Mouse (Mus musculus): ENCODE data around the gene Dusp14. TPM values are rescaled to one million over a fixed set of nuclear protein-coding genes. Genes with fewer than 3 reads are reported as not detected.
A peak's percentile ranks its signal among the peaks of the same experiment; 100 is the strongest.

Gene Dusp14
- 6.9 and 7.6 TPM in 2 replicates for polyA plus RNA-seq (2014; fragmentation: Nextera tagmentation; extraction: Ambion mirVana)

DNA sequence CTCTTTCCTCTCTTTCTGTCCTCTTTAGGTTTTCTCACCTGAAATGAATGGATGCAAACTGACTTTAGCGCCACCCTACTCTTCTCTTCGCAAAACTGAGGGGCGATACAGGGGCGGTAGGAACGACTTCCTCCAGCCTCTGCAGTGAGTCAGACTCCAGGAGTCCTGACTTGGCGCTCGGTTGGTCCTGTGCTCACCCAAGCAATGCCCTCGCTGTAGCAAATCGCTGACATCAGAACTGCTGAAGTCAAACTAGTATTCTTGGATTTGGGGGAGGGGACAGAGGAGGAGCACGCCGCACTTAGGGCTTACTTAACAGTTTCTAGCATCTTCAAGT, at the start of gene Dusp14:
TSS of gene Dusp14 (minus strand) at position 228 of the 337 bp plus-strand sequence.
- peak within 1 kb of the TSS; percentile 95 for H3K4me2 ChIP-seq (ENCODE audit: low read depth, low read length)
- H3K9ac ChIP-seq (replicated peaks; ENCODE audit: low read depth, low read length) = peak within 1 kb of the TSS; percentile 63
- peak within 1 kb of the TSS; percentile 62 for H3K4me3 ChIP-seq (ENCODE audit: low read depth, low read length)
- no peaks in the 10 kb centered on the region for H3K9me3 ChIP-seq (ENCODE audit: control insufficient read depth, low read length)
- 18% methylated on average over 11 of the region's 11 CpGs for WGBS
- no peak for ATAC-seq (ENCODE audit: low read depth)
- H3K27me3 ChIP-seq (ENCODE audit: control insufficient read depth, insufficient read depth, low read length) = peaks cover 4% of the 10 kb centered on the region; the same call in 1 of the 2 replicates
- no peaks in the 10 kb centered on the region for H3K36me3 ChIP-seq (ENCODE audit: control insufficient read depth, insufficient read depth, low read length)
- H3K4me1 ChIP-seq (ENCODE audit: control insufficient read depth, insufficient read depth, low read length) = peaks cover 3% of the 10 kb centered on the region; the same call in 1 of the 2 replicates
- no peak within 1 kb of the TSS for H3K27ac ChIP-seq (ENCODE audit: low read depth, low read length)

DNA sequence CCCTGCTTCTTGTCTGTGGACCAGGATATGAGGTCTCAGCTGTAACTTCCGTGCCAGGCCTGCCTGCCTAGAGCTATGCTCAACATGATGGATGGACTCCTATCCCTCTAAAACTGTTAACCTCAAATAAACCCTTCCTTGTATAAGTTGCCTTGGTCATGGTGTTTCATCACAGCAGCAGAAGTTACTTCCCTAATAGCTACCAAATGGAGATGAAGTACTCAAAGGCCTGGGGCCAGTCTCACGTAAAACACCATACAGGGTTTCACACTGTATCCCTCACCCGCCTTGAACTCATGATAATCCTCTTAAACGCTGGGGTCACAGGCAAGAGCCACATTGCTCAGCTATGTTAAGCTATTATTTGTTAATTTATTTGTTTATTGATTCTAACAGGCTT, 48.4 kb upstream of the Dusp14 start:
- 89% methylated on average over 4 of the region's 4 CpGs for WGBS
- no peak overlapping the region for H3K27ac ChIP-seq (ENCODE audit: low read depth, low read length)
- no peaks in the 10 kb centered on the region for H3K4me1 ChIP-seq (ENCODE audit: control insufficient read depth, insufficient read depth, low read length)

DNA sequence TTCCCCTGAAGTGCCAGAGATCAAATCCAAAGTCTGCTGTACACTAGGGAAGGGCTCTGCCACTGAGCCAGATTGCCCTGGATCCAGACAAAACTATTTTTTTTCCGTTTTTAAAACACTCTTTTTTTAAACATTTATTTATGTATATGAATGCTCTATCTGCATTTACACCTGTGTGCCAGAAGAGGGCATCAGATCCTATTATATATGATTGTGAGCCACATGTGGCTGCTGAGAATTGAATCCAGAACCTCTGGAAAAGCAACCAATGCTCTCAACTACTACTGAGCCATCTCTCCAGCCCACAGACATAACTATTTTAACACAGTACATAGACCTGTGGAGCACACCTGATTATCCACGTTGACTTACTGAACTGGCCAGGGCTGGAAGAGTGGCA, 47.2 kb upstream of the Dusp14 start:
- no peaks in the 10 kb centered on the region for H3K9me3 ChIP-seq (ENCODE audit: control insufficient read depth, low read length)
- H3K4me2 ChIP-seq (ENCODE audit: low read depth, low read length) = no peak overlapping the region
- no peak overlapping the region for H3K27ac ChIP-seq (ENCODE audit: low read depth, low read length)
- ATAC-seq (ENCODE audit: low read depth) = no peak
- no peak overlapping the region for H3K4me3 ChIP-seq (ENCODE audit: low read depth, low read length)
- no peaks in the 10 kb centered on the region for H3K27me3 ChIP-seq (ENCODE audit: control insufficient read depth, insufficient read depth, low read length)
- H3K36me3 ChIP-seq (ENCODE audit: control insufficient read depth, insufficient read depth, low read length) = peaks cover 18% of the 10 kb centered on the region
- no peaks in the 10 kb centered on the region for H3K4me1 ChIP-seq (ENCODE audit: control insufficient read depth, insufficient read depth, low read length)
- 68% methylated on average over 2 of the region's 2 CpGs for WGBS
- H3K9ac ChIP-seq (replicated peaks; ENCODE audit: low read depth, low read length) = no peak overlapping the region

More for the DNA sequence above, 48.4 kb upstream of the Dusp14 start:
- H3K4me3 ChIP-seq (ENCODE audit: low read depth, low read length) = no peak overlapping the region
- H3K4me2 ChIP-seq (ENCODE audit: low read depth, low read length) = no peak overlapping the region
- ATAC-seq (ENCODE audit: low read depth) = no peak
- H3K27me3 ChIP-seq (ENCODE audit: control insufficient read depth, insufficient read depth, low read length) = no peaks in the 10 kb centered on the region
- peaks cover 18% of the 10 kb centered on the region for H3K36me3 ChIP-seq (ENCODE audit: control insufficient read depth, insufficient read depth, low read length)
- no peak overlapping the region for H3K9ac ChIP-seq (replicated peaks; ENCODE audit: low read depth, low read length)
- H3K9me3 ChIP-seq (ENCODE audit: control insufficient read depth, low read length) = no peaks in the 10 kb centered on the region

DNA sequence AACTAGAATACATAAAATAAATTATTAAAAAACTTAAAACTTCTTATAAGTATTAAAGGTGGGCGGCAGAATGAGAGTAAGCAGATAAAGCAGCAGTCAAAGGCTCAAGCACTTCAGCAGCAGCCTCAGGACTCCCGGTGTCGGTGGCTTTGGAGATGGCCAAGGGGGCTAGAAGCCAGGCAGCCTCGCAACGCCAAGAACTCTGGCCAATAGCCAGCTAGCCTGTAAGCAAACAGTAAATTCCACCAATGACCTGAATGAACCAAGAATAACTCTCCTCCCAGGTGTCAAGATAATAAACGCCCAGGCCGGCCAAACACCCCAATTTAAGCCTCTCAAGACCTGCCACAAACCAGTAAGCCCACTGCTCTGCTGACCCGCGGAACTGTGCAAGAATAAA, 46.6 kb upstream of the Dusp14 start:
- Histone ChIP-seq H3K4me3 (ENCODE audit: low read depth, low read length) (no peak overlapping the region), H3K27ac (ENCODE audit: low read depth, low read length) (no peak overlapping the region), H3K4me1 (ENCODE audit: control insufficient read depth, insufficient read depth, low read length) (no peaks in the 10 kb centered on the region), H3K9me3 (ENCODE audit: control insufficient read depth, low read length) (no peaks in the 10 kb centered on the region), H3K9ac (replicated peaks; ENCODE audit: low read depth, low read length) (no peak overlapping the region), H3K36me3 (ENCODE audit: control insufficient read depth, insufficient read depth, low read length) (peaks cover 16% of the 10 kb centered on the region), H3K27me3 (ENCODE audit: control insufficient read depth, insufficient read depth, low read length) (no peaks in the 10 kb centered on the region), H3K4me2 (ENCODE audit: low read depth, low read length) (no peak overlapping the region)
- 83% methylated on average over 9 of the region's 9 CpGs for WGBS
- ATAC-seq (ENCODE audit: low read depth) = no peak

DNA sequence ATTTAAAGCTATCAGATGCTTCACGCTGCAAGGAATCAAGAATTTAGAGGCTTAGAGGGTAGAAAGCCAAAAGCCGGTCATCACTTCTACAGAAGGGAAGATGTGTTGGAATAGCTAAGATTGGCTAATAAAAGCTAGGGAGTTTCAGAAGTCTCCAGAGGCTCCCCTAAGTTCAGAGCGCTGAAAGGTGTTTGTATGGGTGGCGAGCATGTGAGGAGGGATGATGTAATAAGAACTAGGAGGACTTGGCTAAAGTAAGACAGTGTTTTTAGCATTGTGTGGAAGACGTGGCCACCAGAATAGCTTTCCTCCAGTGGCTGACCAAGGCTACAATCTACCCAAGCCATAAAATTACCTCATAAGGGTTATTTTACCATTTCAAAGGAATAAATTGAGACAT, 44.6 kb upstream of the Dusp14 start:
- ATAC-seq (ENCODE audit: low read depth) = no peak
- Histone ChIP-seq H3K27ac (ENCODE audit: low read depth, low read length) (no peak overlapping the region), H3K4me3 (ENCODE audit: low read depth, low read length) (no peak overlapping the region), H3K4me1 (ENCODE audit: control insufficient read depth, insufficient read depth, low read length) (no peaks in the 10 kb centered on the region), H3K27me3 (ENCODE audit: control insufficient read depth, insufficient read depth, low read length) (no peaks in the 10 kb centered on the region), H3K9me3 (ENCODE audit: control insufficient read depth, low read length) (no peaks in the 10 kb centered on the region), H3K36me3 (ENCODE audit: control insufficient read depth, insufficient read depth, low read length) (peaks cover 20% of the 10 kb centered on the region), H3K9ac (replicated peaks; ENCODE audit: low read depth, low read length) (no peak overlapping the region), H3K4me2 (ENCODE audit: low read depth, low read length) (no peak overlapping the region)
- WGBS = 93% methylated on average over 5 of the region's 5 CpGs

DNA sequence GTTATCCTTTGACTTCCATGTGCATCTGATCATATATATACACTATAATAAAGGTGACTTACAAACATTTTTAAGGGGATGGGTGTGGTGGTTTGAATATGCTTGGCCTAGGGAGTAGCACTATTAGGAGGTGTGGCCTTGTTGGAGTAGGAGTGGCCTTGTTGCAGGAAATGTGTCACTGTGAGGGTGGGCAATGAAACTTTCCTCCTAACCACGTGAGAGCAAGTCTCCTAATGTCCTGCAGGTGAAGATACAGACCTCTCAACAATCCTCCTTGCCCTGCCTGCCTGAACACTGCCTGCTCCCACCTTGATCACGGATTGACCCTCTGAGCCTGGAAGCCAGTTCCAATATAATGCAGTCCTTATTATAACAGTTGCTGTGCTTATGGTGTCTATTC, 38.1 kb upstream of the Dusp14 start:
- 74% methylated on average over 2 of the region's 2 CpGs for WGBS

DNA sequence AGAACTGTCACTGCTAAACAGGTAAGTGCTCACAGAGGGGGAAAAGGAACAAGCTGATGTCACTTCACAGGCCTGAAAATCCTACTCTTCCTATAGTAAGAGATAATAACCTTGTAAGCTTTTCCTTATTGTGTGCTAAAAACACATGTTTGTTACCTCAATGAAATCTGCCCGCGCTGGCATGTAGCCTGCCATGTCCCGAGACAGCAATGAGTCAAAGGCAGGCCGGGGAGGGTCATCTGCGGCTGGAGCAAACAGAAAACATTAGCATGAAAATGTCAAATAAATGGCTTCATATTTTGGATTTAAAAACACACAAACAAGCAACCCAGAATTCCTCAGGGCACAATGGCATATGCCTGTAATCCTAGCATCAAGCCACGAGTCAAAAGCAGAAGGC, 35.0 kb upstream of the Dusp14 start:
- H3K9ac ChIP-seq (replicated peaks; ENCODE audit: low read depth, low read length) = no peak overlapping the region
- H3K4me3 ChIP-seq (ENCODE audit: low read depth, low read length) = no peak overlapping the region
- ATAC-seq (ENCODE audit: low read depth) = no peak
- WGBS = 91% methylated on average over 6 of the region's 6 CpGs
- H3K4me1 ChIP-seq (ENCODE audit: control insufficient read depth, insufficient read depth, low read length) = no peaks in the 10 kb centered on the region
- H3K36me3 ChIP-seq (ENCODE audit: control insufficient read depth, insufficient read depth, low read length) = peaks cover 41% of the 10 kb centered on the region
- no peak overlapping the region for H3K4me2 ChIP-seq (ENCODE audit: low read depth, low read length)
- no peak overlapping the region for H3K27ac ChIP-seq (ENCODE audit: low read depth, low read length)
- H3K27me3 ChIP-seq (ENCODE audit: control insufficient read depth, insufficient read depth, low read length) = no peaks in the 10 kb centered on the region
- no peaks in the 10 kb centered on the region for H3K9me3 ChIP-seq (ENCODE audit: control insufficient read depth, low read length)

More for the DNA sequence above, 38.1 kb upstream of the Dusp14 start:
- no peak for ATAC-seq (ENCODE audit: low read depth)
- H3K27me3 ChIP-seq (ENCODE audit: control insufficient read depth, insufficient read depth, low read length) = no peaks in the 10 kb centered on the region
- no peak overlapping the region for H3K9ac ChIP-seq (replicated peaks; ENCODE audit: low read depth, low read length)
- H3K36me3 ChIP-seq (ENCODE audit: control insufficient read depth, insufficient read depth, low read length) = peaks cover 51% of the 10 kb centered on the region
- no peak overlapping the region for H3K4me3 ChIP-seq (ENCODE audit: low read depth, low read length)
- H3K4me2 ChIP-seq (ENCODE audit: low read depth, low read length) = no peak overlapping the region
- H3K4me1 ChIP-seq (ENCODE audit: control insufficient read depth, insufficient read depth, low read length) = no peaks in the 10 kb centered on the region
- H3K9me3 ChIP-seq (ENCODE audit: control insufficient read depth, low read length) = no peaks in the 10 kb centered on the region
- no peak overlapping the region for H3K27ac ChIP-seq (ENCODE audit: low read depth, low read length)

DNA sequence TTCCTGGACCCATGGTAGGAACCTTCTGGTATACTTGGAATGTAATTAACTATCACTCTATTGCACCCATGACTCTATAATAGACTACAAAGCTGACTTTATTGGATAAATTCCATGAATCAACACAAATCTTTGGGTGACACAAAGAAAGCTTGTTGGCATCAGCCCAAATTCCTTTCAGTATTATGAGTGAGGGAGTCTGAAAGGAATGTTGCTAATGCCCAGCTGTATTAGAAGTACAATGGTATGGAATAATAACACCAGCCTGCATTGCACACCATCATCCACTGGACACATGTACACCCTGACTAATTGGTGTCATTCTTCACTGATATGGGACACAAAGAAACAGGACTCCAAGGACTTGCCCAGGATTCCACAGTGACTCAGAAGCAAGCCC, 32.1 kb upstream of the Dusp14 start:
- no peaks in the 10 kb centered on the region for H3K4me1 ChIP-seq (ENCODE audit: control insufficient read depth, insufficient read depth, low read length)
- no peaks in the 10 kb centered on the region for H3K9me3 ChIP-seq (ENCODE audit: control insufficient read depth, low read length)
- H3K9ac ChIP-seq (replicated peaks; ENCODE audit: low read depth, low read length) = no peak overlapping the region
- H3K27me3 ChIP-seq (ENCODE audit: control insufficient read depth, insufficient read depth, low read length) = no peaks in the 10 kb centered on the region
- no peak overlapping the region for H3K4me2 ChIP-seq (ENCODE audit: low read depth, low read length)
- H3K36me3 ChIP-seq (ENCODE audit: control insufficient read depth, insufficient read depth, low read length) = peaks cover 36% of the 10 kb centered on the region
- H3K27ac ChIP-seq (ENCODE audit: low read depth, low read length) = no peak overlapping the region
- no peak for ATAC-seq (ENCODE audit: low read depth)
- H3K4me3 ChIP-seq (ENCODE audit: low read depth, low read length) = no peak overlapping the region

DNA sequence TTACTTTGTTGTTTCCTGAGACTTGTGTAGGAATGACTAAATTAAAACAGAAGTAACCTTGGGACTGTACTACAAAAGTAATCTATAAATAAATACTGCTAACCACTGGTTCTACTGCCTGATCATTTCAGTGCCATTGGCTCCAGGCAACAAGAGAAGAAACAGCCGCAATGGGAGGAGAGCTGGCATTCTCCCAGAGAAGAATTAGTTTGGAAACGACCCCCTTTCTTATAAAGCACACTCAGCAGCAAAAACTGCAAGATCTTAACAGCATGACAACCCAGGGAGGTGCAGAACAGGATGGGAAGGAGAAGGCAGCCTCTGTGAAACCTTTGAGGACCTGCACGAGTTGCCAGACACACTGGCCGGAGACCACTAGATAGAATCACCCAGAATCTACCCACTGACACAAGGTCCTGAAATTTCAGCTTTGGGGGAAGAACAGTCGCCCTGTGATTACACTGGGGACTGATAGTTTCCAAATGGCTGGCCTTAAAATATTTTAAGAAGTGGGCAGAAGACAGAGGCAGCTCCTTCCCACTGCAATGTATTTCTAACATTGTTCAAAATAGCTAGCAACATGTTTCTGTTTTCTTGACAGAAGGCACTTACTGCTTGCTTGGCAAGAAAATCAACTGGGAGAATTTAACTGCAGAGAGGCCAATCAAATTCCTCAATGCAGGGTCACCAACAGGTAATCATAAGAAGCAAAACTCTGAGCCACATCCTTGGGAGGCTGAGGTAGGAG, 28.4 kb upstream of the Dusp14 start:
- H3K4me3 ChIP-seq (ENCODE audit: low read depth, low read length) = no peak overlapping the region
- peaks cover 7% of the 10 kb centered on the region; the same call in 1 of the 2 replicates for H3K36me3 ChIP-seq (ENCODE audit: control insufficient read depth, insufficient read depth, low read length)
- no peak for ATAC-seq (ENCODE audit: low read depth)
- H3K27ac ChIP-seq (ENCODE audit: low read depth, low read length) = no peak overlapping the region
- 81% methylated on average over 5 of the region's 5 CpGs for WGBS
- H3K27me3 ChIP-seq (ENCODE audit: control insufficient read depth, insufficient read depth, low read length) = no peaks in the 10 kb centered on the region
- no peak overlapping the region for H3K4me2 ChIP-seq (ENCODE audit: low read depth, low read length)
- no peak overlapping the region for H3K9ac ChIP-seq (replicated peaks; ENCODE audit: low read depth, low read length)
- H3K9me3 ChIP-seq (ENCODE audit: control insufficient read depth, low read length) = no peaks in the 10 kb centered on the region
- no peaks in the 10 kb centered on the region for H3K4me1 ChIP-seq (ENCODE audit: control insufficient read depth, insufficient read depth, low read length)
